Comparison of ENCODE assay signal across 15 mouse cellular contexts in the genomic region with DNA sequence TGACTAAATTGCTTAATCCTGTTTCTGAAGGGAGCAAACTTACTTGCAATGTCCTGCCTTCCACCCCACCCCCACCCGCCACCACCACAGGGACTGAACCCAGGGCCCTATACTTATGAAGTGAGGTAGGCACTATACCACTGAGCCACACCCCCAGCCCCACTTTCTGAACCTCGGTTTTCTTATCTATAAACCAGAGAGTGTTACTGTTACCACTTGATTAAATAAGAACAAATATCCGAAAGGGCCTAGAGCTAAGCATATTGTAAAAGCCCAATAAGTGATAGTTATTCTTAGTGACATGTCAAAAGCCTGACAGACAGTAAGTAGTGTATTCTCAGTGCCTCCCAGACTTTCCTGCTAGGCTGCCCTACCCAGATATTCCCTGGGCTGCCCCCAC. TPM values are rescaled to one million over a fixed set of nuclear protein-coding genes. Genes with fewer than 3 reads are reported as not detected.
A peak's percentile ranks its signal among the peaks of the same experiment; 100 is the strongest.
DNase-seq lines count a peak whose midpoint lies in the region; ATAC-seq and TF ChIP-seq lines count a peak whose summit lies in the region.
"Had no signal": no experiment of that assay in that cellular context is flagged by ENCODE, and none has a peak within 500 bp of the region (broad histone marks: within the 10 kb centered on the region; RNA-seq: fewer than 3 reads in every experiment).

No protein-coding gene starts in this region.

- no peak overlapping the region for H3K4me2 ChIP-seq in intestine, embryonic 14.5 days (ENCODE audit: low read length)
- H3K4me2 ChIP-seq in intestine, postnatal 0 days (replicated peaks; ENCODE audit: low read depth) = no peak overlapping the region
- no peak overlapping the region for H3K4me2 ChIP-seq in liver, embryonic 15.5 days
- H3K4me2 ChIP-seq: midbrain, embryonic 11.5 days had no signal

- no peaks in the 10 kb centered on the region for H3K9me3 ChIP-seq in intestine, embryonic 14.5 days (ENCODE audit: control insufficient read depth, low read length)
- H3K9me3 ChIP-seq in intestine, postnatal 0 days (ENCODE audit: control insufficient read depth) = no peaks in the 10 kb centered on the region
- H3K9me3 ChIP-seq in G1E (replicated peaks) = no peaks in the 10 kb centered on the region
- no peaks in the 10 kb centered on the region for H3K9me3 ChIP-seq in MEL (replicated peaks; ENCODE audit: insufficient read depth, low read length)
- H3K9me3 ChIP-seq in liver, embryonic 15.5 days (replicated peaks) = no peaks in the 10 kb centered on the region

- H3K27ac ChIP-seq in intestine, embryonic 14.5 days (ENCODE audit: low read depth) = peak overlapping the region; percentile 51; the same call in 1 of the 2 replicates
- no peak overlapping the region for H3K27ac ChIP-seq in intestine, postnatal 0 days (ENCODE audit: low read depth, low read length)
- no peak overlapping the region for H3K27ac ChIP-seq in MEL (ENCODE audit: control insufficient read depth, low read depth, low read length)
- peak overlapping the region; percentile 56 for H3K27ac ChIP-seq in liver, embryonic 15.5 days (replicated peaks)

- TF ChIP-seq EP300 in MEL (IDR thresholded peaks at IDR 0.05; ENCODE audit: low read depth in 1 of 2, low read length in 2 of 2) = peak; percentile 20 to 64; a peak in 1 of 4 replicates

- peaks cover 27% of the 10 kb centered on the region for H3K4me1 ChIP-seq in intestine, embryonic 14.5 days (replicated peaks; ENCODE audit: control insufficient read depth, insufficient read depth, low read length)
- H3K4me1 ChIP-seq in intestine, postnatal 0 days (replicated peaks; ENCODE audit: control insufficient read depth, insufficient read depth, low read length) = 0 out of 2 replicates have a peak, but pooled peaks cover 3% of the 10 kb centered on the region
- H3K4me1 ChIP-seq in G1E (ENCODE audit: insufficient read depth, low read depth, low read length) = peaks cover 75% of the 10 kb centered on the region
- H3K4me1 ChIP-seq in MEL (ENCODE audit: control insufficient read depth in 1 of 2, insufficient read depth in 2 of 2, low read length in 2 of 2) = peaks cover 4 to 21% of the 10 kb centered on the region in 2 experiments; a peak in 3 of 4 replicates
- peaks cover 67% of the 10 kb centered on the region for H3K4me1 ChIP-seq in liver, embryonic 15.5 days (replicated peaks)

- no peak for DNase-seq in intestine, embryonic 14.5 days (ENCODE audit: low spot score)
- DNase-seq in G1E (ENCODE audit: low spot score) (no peak), MEL (ENCODE audit: low read depth, low spot score) (peak; percentile 58)
- no peak for DNase-seq in right cerebral cortex, adult 18-20 months
- no peak for DNase-seq in ovary, postnatal 14 days (ENCODE audit: low spot score)
- DNase-seq: cerebellum, adult 18-20 months; gastrocnemius, postnatal 10 days; thymus, postnatal 14 days had no signal

- TF ChIP-seq RAD21 in MEL (IDR thresholded peaks at IDR 0.05; ENCODE audit: low read depth, low read length) = no peak

- no peak overlapping the region for H3K9ac ChIP-seq in intestine, embryonic 14.5 days (ENCODE audit: low read length)
- no peak overlapping the region for H3K9ac ChIP-seq in intestine, postnatal 0 days (ENCODE audit: low read depth, low read length)
- H3K9ac ChIP-seq in MEL (ENCODE audit: control insufficient read depth, low read depth, low read length, poor library complexity, severe bottlenecking) = no peak overlapping the region
- H3K9ac ChIP-seq in liver, embryonic 15.5 days = no peak overlapping the region

- H3K79me2 ChIP-seq in MEL (ENCODE audit: control insufficient read depth, insufficient read depth, low read length, poor library complexity) = no peaks in the 10 kb centered on the region

- H3K4me3 ChIP-seq in intestine, embryonic 14.5 days (ENCODE audit: low read depth, low read length) = no peak overlapping the region
- H3K4me3 ChIP-seq in intestine, postnatal 0 days (ENCODE audit: low read depth, low read length) = no peak overlapping the region
- H3K4me3 ChIP-seq in G1E (ENCODE audit: low read depth, low read length) (no peak overlapping the region; the same call in 1 of the 2 replicates), MEL (ENCODE audit: control insufficient read depth in 1 of 2, insufficient read depth in 1 of 2, low read depth in 2 of 2, low read length in 2 of 2) (no peak overlapping the region)
- no peak overlapping the region for H3K4me3 ChIP-seq in liver, embryonic 15.5 days (replicated peaks)
- H3K4me3 ChIP-seq: myocyte had no signal

- H3K27me3 ChIP-seq in intestine, embryonic 14.5 days (replicated peaks; ENCODE audit: control insufficient read depth, insufficient read depth, low read length) = no peaks in the 10 kb centered on the region
- H3K27me3 ChIP-seq in intestine, postnatal 0 days (replicated peaks; ENCODE audit: control insufficient read depth, insufficient read depth, low read length) = no peaks in the 10 kb centered on the region
- H3K27me3 ChIP-seq in G1E (ENCODE audit: insufficient read depth, low read length) (no peaks in the 10 kb centered on the region), MEL (ENCODE audit: control insufficient read depth in 1 of 2, insufficient read depth in 2 of 2, low read length in 2 of 2) (no peaks in the 10 kb centered on the region)
- no peaks in the 10 kb centered on the region for H3K27me3 ChIP-seq in liver, embryonic 15.5 days
- H3K27me3 ChIP-seq: CH12.LX had no signal

- TF ChIP-seq POLR2A in MEL (IDR thresholded peaks at IDR 0.05; ENCODE audit: control insufficient read depth in 1 of 2, insufficient read depth in 1 of 2, low read depth in 1 of 2, low read length in 2 of 2, poor library complexity in 1 of 2) = no peak

- TF ChIP-seq CTCF in intestine, postnatal 0 days (IDR thresholded peaks at IDR 0.05; ENCODE audit: low read depth) = no peak
- TF ChIP-seq CTCF in G1E (IDR thresholded peaks at IDR 0.05; ENCODE audit: low read depth, low read length) (no peak), MEL (IDR thresholded peaks at IDR 0.05 in 2 of 3, conservative IDR thresholded peaks at IDR 0.05 in 1 of 3; ENCODE audit: control insufficient read depth in 1 of 3, insufficient read depth in 1 of 3, low read depth in 2 of 3, low read length in 3 of 3, poor library complexity in 1 of 3, severe bottlenecking in 1 of 3) (no peak)

- WGBS in intestine, embryonic 14.5 days = 32% methylated on average over 3 of the region's 3 CpGs
- 46% methylated on average over 3 of the region's 3 CpGs for WGBS in intestine, postnatal 0 days
- 11% methylated on average over 3 of the region's 3 CpGs for WGBS in liver, embryonic 15.5 days (ENCODE audit: insufficient replicate concordance)

- no peak for ATAC-seq in intestine, embryonic 14.5 days (replicated peaks; ENCODE audit: low FRiP score, low TSS enrichment, low read depth)
- no peak for ATAC-seq in intestine, postnatal 0 days
- ATAC-seq in G1E (ENCODE audit: extremely low read depth, insufficient number of reproducible peaks, low FRiP score, poor library complexity, severe bottlenecking) = peak; percentile 69
- ATAC-seq in liver, embryonic 15.5 days (ENCODE audit: insufficient read depth) = peak; percentile 50

- no peaks in the 10 kb centered on the region for H3K36me3 ChIP-seq in intestine, embryonic 14.5 days (ENCODE audit: control insufficient read depth, insufficient read depth, low read length)
- peaks cover 6% of the 10 kb centered on the region; the same call in 1 of the 2 replicates for H3K36me3 ChIP-seq in intestine, postnatal 0 days (ENCODE audit: control insufficient read depth, insufficient read depth)
- H3K36me3 ChIP-seq in G1E (replicated peaks) (peaks cover 28% of the 10 kb centered on the region), MEL (ENCODE audit: control insufficient read depth in 1 of 2, insufficient read depth in 2 of 2, low read length in 2 of 2) (peaks cover 0 to 16% of the 10 kb centered on the region in 2 experiments; a peak in 2 of 4 replicates)
- peaks cover 3% of the 10 kb centered on the region; the same call in 1 of the 2 replicates for H3K36me3 ChIP-seq in liver, embryonic 15.5 days (replicated peaks)

RNA-seq across cellular contexts. Expression of a gene that starts 15.9 kb away (rescaled TPM):
- polyA plus RNA-seq in intestine, embryonic 14.5 days (2014; fragmentation: Nextera tagmentation; extraction: Ambion mirVana) = 14.1 and 14.8 TPM in 2 replicates
- polyA plus RNA-seq in intestine, postnatal 0 days (2015; fragmentation: Nextera tagmentation; extraction: Ambion mirVana) = 21.8 and 24.3 TPM in 2 replicates
- total RNA-seq in G1E (2014; fragmentation: Nextera tagmentation) (9.0 and 9.6 TPM in 2 replicates), G1E (2017) (19.8 and 21.2 TPM in 2 replicates), MEL (2012; rRNA removed) (24.8 and 28.0 TPM in 2 replicates)
- polyA plus RNA-seq in G1E (2012) (27.3 and 33.3 TPM in 2 replicates), MEL (2012; ENCODE audit: insufficient read depth in 1 of 2, insufficient read length in 2 of 2, low read depth in 1 of 2, low replicate concordance in 2 of 2, missing spikeins in 1 of 2) (10 to 100 TPM in 1 of 2 experiments, not detected in 1; 30.4 TPM)
- polyA plus RNA-seq in liver, embryonic 15.5 days (2015; fragmentation: Nextera tagmentation; extraction: Ambion mirVana) = 6.3 and 6.4 TPM in 2 replicates

RNA-seq across cellular contexts. Expression of a gene that starts 21.2 kb away (rescaled TPM):
- polyA plus RNA-seq in intestine, embryonic 14.5 days (2014; fragmentation: Nextera tagmentation; extraction: Ambion mirVana) = 6.9 and 7.1 TPM in 2 replicates
- 3.7 and 4.1 TPM in 2 replicates for polyA plus RNA-seq in intestine, postnatal 0 days (2015; fragmentation: Nextera tagmentation; extraction: Ambion mirVana)
- 0.23 TPM in 1 of 2 replicates, not detected in the other for total RNA-seq in G1E (2014; fragmentation: Nextera tagmentation)
- total RNA-seq in G1E (2017) = 0.33 TPM in 1 of 2 replicates, not detected in the other
- polyA plus RNA-seq in G1E (2012) = 0.09 TPM in 2 replicates
- total RNA-seq in MEL (2012; rRNA removed) = 0.16 TPM in 1 of 2 replicates, not detected in the other
- under 1 TPM in 1 of 2 experiments, not detected in 1; 0.18 TPM for polyA plus RNA-seq in MEL (2012; ENCODE audit: insufficient read depth in 1 of 2, insufficient read length in 2 of 2, low read depth in 1 of 2, low replicate concordance in 2 of 2, missing spikeins in 1 of 2)
- polyA plus RNA-seq in liver, embryonic 15.5 days (2015; fragmentation: Nextera tagmentation; extraction: Ambion mirVana) = 1.9 and 2.1 TPM in 2 replicates
- polyA plus RNA-seq: myocyte had no signal

RNA-seq across cellular contexts. Expression of a gene that starts 33.3 kb away (rescaled TPM):
- polyA plus RNA-seq in intestine, embryonic 14.5 days (2014; fragmentation: Nextera tagmentation; extraction: Ambion mirVana) = 0.98 and 2.3 TPM in 2 replicates
- polyA plus RNA-seq in intestine, postnatal 0 days (2015; fragmentation: Nextera tagmentation; extraction: Ambion mirVana) = 1.3 TPM in 2 replicates
- total RNA-seq in G1E (2014; fragmentation: Nextera tagmentation) = not detected in 2 replicates
- total RNA-seq in G1E (2017) = 0.11 TPM in 1 of 2 replicates, not detected in the other
- not detected in 2 replicates for polyA plus RNA-seq in G1E (2012)
- total RNA-seq in MEL (2012; rRNA removed) = not detected in 2 replicates
- polyA plus RNA-seq in MEL (2012; ENCODE audit: insufficient read depth in 1 of 2, insufficient read length in 2 of 2, low read depth in 1 of 2, low replicate concordance in 2 of 2, missing spikeins in 1 of 2) = not detected
- 0.08 and 0.26 TPM in 2 replicates for polyA plus RNA-seq in liver, embryonic 15.5 days (2015; fragmentation: Nextera tagmentation; extraction: Ambion mirVana)
- total RNA-seq: gastrocnemius, postnatal 10 days; liver, adult 2 months had no signal
- polyA plus RNA-seq: heart, postnatal 0 days; liver, adult 2 months had no signal

RNA-seq across cellular contexts. Expression of a gene that starts 46.6 kb away (rescaled TPM):
- 1.6 and 1.7 TPM in 2 replicates for polyA plus RNA-seq in intestine, embryonic 14.5 days (2014; fragmentation: Nextera tagmentation; extraction: Ambion mirVana)
- polyA plus RNA-seq in intestine, postnatal 0 days (2015; fragmentation: Nextera tagmentation; extraction: Ambion mirVana) = 1.1 and 1.4 TPM in 2 replicates
- total RNA-seq in G1E (2014; fragmentation: Nextera tagmentation) (not detected in 2 replicates), G1E (2017) (not detected in 2 replicates), MEL (2012; rRNA removed) (3.6 and 33.0 TPM in 2 replicates)
- polyA plus RNA-seq in G1E (2012) (not detected in 2 replicates), MEL (2012; ENCODE audit: insufficient read depth in 1 of 2, insufficient read length in 2 of 2, low read depth in 1 of 2, low replicate concordance in 2 of 2, missing spikeins in 1 of 2) (1 to 10 TPM in 1 of 2 experiments, not detected in 1; 6.4 TPM)
- 2.9 and 3.4 TPM in 2 replicates for polyA plus RNA-seq in liver, embryonic 15.5 days (2015; fragmentation: Nextera tagmentation; extraction: Ambion mirVana)

Comparison
In these comparisons a context has a peak if more than half of its experiments do, and no peak if none do; other contexts are left out.
1. H3K27ac ChIP-seq: peak in intestine, embryonic 14.5 days (single experiment) and liver, embryonic 15.5 days (single experiment); none in intestine, postnatal 0 days (single experiment) and MEL (single experiment).
2. ATAC-seq: peak in G1E (single experiment) and liver, embryonic 15.5 days (single experiment); none in intestine, embryonic 14.5 days (single experiment) and intestine, postnatal 0 days (single experiment).